Mouse (Mus musculus): ENCODE measurements around the gene Lamb3.

DNA sequence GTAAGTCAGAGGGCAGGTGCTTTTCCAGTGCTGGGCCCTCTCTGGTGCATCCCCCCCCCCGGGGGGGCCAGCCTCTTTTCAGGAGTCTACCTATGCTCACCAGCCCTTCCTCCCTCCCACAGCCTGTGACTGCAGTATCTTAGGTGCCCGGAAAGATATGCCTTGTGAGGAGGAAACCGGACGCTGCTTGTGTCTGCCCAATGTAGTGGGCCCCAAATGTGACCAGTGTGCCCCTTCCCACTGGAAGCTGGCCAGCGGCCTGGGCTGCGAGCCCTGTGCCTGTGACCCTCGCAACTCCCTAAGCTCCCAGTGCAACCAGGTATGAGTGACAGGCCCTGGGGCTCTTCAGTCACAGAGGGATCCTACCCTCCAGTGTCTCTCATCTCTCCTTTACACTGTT is 123.1 kb downstream of the Lamb3 start:
- TF ChIP-seq POLR2A (IDR thresholded peaks at IDR 0.05; ENCODE audit: insufficient read depth, low read depth, low read length) = no peak
- TF ChIP-seq CTCF (IDR thresholded peaks at IDR 0.05; ENCODE audit: insufficient read depth, low read depth, low read length) = no peak

Data from olfactory bulb, adult 2 months (tissue).